Mouse (Mus musculus): Measurements from ENCODE around the gene Lhfp.

DNA sequence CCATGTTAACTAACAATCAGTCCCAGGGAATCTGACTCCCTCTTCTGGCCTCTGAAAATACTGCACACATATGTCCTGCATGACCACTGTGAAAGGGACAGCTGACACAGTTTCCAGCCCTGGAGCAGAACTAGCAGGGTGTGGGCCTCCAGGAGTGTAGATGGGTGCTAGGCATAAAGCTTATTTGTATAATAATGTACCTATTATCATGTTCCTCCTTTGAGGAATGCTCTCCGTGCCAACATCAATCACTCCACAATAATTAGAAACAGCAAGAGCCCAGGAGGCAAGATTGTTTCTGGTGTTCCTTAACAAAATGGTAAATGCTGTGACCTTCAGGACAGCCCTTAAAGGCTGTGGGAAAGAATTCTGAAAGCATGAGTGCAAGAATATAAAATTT lies 264.5 kb downstream of the Lhfp start:
- TF ChIP-seq POLR2A (IDR thresholded peaks at IDR 0.05; ENCODE audit: insufficient read length, low read depth) = no peak
- no peak for TF ChIP-seq MAX (IDR thresholded peaks at IDR 0.05; ENCODE audit: low read depth)
- no peak for TF ChIP-seq CEBPB (IDR thresholded peaks at IDR 0.05; ENCODE audit: insufficient read depth, poor library complexity, severe bottlenecking)
- TF ChIP-seq POLR2AphosphoS2 (IDR thresholded peaks at IDR 0.05; ENCODE audit: insufficient read length, low read depth) = no peak
- TF ChIP-seq MYOD1 (IDR thresholded peaks at IDR 0.05; ENCODE audit: control insufficient read depth in 1 of 3, insufficient read length in 2 of 3, low read depth in 2 of 3) = no peak
- TF ChIP-seq TCF3 (IDR thresholded peaks at IDR 0.05; ENCODE audit: insufficient read length, low read depth) = no peak
- no peak for TF ChIP-seq E2F4 (IDR thresholded peaks at IDR 0.05; ENCODE audit: insufficient read depth)
- TF ChIP-seq SRF (IDR thresholded peaks at IDR 0.05; ENCODE audit: control insufficient read depth, insufficient read length, low read depth) = no peak
- TF ChIP-seq USF1 (IDR thresholded peaks at IDR 0.05; ENCODE audit: low read depth) = no peak
- TF ChIP-seq TCF12 (IDR thresholded peaks at IDR 0.05; ENCODE audit: insufficient read depth, poor library complexity, severe bottlenecking) = no peak

Data from myocyte (in vitro differentiated cells).